Mouse (Mus musculus) cerebellum, postnatal 10 days (tissue): ENCODE measurements around the gene Gpkow.
"Not testable (repeated sequence)": the region's sequence is repeated elsewhere in the genome, so short reads cannot be mapped to it uniquely, and the experiment has no call there.

ENCODE experiments used
- DNase-seq, 2 experiments: peaks; one replicate each; pipeline ENCODE4 v3.0.0; 2021; ENCODE audit warnings: mixed read lengths in 2 of 2

Gpkow gene

DNA sequence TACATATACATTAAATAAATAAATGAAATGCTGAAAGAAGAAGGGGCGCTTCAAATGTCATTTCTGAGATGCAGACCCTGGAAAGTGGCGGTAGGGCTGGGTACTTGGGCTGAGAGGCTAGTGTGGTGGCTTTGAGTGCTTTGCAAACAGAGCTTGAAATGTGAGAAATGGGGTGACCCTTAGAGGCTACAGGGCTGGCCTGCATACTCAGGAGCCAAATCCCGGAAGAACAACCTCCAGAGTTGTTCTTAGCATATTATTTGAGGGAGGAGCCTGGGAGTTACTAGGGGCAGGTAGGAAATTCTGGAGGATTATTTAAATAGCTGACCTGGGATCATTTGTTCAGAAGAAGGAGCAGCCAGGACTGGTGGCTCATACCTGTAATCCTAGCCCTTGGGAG lies 6.4 kb upstream of the Gpkow start:
- DNase-seq = no peak

GRCm38 (mm10) chrX:7692862-7693261 lies 4.1 kb upstream of the Gpkow start:
- peak; percentile 57 to 60 for DNase-seq

DNA sequence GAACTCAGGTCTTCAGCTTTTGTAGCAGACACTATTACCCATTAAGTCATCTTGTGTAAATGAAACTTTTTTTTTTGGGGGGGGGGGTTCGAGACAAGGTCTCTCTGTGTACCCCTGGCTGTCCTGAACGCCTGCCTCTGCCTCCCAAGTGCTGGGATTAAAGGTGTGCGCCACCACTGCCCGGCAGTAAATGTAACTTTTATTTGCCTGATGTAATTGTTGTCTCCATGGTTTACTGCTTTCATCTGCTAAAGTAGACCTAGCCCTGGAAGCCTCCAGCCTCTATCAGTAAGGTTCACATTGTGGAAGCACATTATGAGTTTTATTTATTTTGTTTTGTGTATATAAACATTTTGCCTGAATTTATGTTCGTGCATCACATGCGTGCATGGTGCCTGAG lies 411 bp upstream of the Gpkow start:
- DNase-seq = peak in 1 of 2 experiments; percentile 7

- DNase-seq = not testable (repeated sequence)
These were observed 16.8 kb downstream of the Gpkow start for GRCm38 (mm10) chrX:7713764-7714134.

DNA sequence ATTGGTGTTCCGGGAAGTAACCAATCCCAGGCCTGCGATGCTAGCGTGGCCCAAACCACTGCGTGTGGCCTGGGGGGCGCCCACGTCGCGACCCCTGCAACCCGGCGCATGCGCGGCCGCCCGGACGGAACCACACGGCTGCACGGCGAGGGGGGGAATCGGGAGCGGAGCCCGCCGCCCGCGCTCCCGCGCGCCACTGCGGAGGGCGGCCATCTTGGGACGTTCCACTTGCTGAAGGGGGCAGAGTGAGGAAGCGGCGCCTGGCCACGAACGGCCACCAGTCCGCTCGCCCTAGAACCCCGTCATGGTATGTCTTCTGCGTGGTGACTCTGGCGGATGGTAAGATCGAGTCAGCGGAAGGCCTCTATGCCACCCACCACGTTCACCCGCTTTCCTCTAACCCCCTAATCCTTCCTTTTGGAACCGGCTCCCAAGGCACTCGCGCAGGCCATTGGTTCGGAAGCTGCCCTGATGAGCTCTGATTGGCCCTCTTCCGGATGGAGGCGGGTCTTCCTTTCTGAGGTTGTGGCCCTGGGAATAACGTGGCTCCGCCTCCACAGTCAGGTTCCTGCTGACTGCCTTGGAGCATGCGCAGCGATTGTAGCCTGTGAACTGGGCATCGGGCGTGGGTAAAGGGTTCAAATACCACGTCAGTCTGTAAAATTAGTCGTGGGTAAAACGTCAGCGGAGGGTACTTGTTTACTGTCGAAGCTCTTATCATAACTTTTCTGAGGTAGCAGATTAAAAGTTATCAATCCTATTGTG lies 17.4 kb downstream of the Gpkow start, which contains the start of gene Wdr45:
TSS of gene Wdr45 (plus strand) at position 199 of the 765 bp plus-strand sequence.
- DNase-seq = peak; percentile 94 to 97

- not testable (repeated sequence) for DNase-seq
These were observed 19.1 kb downstream of the Gpkow start for GRCm38 (mm10) chrX:7716058-7716457.

DNA sequence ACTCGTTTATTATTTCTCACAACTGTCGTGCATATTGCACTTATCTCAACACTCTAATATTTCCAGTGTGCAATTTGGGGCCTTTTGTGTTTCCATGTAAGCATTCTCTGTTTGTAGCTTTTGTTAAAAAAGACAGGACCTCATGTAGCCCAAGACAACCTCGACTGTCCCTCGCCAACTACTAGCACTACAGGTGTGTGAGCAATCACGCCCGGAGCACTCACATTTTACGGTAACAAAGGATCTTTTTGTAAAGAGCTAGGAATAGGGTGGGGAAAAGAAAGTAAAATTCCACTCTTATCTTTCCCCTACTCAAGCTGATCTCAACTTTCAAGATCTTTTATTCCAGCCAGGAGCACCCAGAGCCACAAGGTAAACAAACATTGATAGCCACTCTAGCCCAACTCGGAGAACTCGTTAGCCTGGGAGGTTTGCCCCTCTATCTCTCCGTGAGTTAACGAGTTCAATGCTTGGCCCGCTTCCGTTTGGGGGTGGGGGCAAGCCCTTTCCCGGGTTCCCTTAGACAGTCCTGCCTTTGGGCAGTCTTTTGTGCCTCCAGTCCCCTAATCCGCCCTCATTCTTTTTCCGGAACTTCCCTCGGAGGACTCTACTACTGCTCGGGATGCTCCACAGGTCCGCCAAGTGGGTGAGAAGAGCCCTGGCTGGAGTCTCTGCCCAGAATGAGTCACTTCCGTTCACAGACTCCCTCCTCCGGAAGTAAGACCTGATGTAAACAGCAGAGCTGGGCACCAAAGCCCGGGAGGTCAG lies 24.8 kb downstream of the Gpkow start, which contains the start of gene Gm45208:
TSS of gene Gm45208 (plus strand) at position 732 of the 768 bp plus-strand sequence.
- DNase-seq = peak; percentile 71 to 78

DNA sequence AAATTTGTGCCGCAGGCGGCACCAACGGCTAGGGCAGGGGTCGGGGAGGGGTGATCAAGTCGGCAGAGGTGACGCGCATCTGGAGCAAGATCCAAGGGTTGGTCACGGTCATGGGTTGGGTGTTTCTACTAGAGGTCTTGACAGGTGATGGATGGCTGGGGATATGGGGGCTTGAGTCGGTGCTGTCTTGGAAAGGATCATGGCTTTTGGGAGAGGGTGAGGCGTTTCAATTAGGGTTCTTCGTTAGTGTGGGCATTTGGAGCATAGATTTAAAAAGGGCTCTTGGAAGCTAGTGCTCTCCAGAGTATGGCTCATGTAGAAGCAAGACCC lies 25.3 kb downstream of the Gpkow start:
- DNase-seq = no peak

DNA sequence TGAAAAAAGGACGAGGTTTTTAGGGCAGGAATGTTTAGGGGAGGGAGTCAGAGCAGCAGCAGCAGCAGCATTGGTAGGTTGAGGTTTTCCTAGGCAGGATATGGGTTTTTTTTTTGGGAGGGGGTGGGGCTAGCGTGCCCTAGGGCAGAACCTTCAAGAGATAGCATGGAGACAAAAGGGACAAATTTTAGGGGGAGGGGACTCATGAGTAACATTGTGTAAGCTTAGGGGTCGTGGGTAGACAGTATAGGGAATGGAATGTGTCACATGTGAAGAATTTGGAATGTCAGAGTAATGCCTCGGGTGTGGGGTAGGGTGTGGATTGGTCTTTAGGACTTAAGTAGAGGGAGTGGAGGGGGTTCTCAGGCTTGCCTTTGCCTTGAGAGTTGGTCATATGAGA lies 25.8 kb downstream of the Gpkow start:
- DNase-seq = no peak

GRCm38 (mm10) chrX:7724135-7724534 lies 27.2 kb downstream of the Gpkow start:
- DNase-seq = no peak

DNA sequence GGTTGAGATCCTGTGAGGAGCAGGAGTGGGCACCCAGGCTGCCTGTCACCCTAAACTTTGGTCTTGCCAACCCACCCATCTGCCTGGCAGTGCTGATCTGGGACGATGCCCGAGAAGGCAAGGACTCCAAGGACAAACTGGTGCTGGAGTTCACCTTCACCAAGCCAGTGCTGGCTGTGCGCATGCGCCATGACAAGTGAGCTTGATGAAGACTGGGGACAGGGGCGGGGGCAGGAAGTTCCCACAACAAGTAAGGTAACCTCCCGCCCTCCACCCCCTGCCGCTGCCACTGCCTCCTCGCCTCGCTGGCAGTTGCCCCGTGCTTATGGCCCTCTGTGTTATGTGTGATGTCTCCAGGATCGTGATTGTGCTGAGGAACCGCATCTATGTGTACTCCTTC lies 28.9 kb downstream of the Gpkow start:
- no peak for DNase-seq

DNA sequence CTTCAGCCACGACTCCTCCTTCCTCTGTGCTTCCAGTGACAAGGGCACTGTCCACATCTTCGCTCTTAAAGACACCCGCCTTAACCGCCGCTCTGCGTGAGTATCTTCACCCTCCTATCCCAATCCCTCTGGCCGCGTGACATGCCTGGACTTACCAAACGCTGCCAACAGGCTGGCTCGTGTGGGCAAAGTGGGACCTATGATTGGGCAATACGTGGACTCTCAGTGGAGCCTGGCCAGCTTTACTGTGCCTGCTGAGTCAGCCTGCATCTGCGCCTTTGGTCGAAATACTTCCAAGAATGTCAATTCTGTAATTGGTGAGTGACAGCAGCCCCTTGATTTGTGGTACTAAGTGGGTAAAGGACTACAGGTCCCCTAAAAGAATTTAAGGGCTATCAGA lies 30.2 kb downstream of the Gpkow start:
- DNase-seq = no peak

DNA sequence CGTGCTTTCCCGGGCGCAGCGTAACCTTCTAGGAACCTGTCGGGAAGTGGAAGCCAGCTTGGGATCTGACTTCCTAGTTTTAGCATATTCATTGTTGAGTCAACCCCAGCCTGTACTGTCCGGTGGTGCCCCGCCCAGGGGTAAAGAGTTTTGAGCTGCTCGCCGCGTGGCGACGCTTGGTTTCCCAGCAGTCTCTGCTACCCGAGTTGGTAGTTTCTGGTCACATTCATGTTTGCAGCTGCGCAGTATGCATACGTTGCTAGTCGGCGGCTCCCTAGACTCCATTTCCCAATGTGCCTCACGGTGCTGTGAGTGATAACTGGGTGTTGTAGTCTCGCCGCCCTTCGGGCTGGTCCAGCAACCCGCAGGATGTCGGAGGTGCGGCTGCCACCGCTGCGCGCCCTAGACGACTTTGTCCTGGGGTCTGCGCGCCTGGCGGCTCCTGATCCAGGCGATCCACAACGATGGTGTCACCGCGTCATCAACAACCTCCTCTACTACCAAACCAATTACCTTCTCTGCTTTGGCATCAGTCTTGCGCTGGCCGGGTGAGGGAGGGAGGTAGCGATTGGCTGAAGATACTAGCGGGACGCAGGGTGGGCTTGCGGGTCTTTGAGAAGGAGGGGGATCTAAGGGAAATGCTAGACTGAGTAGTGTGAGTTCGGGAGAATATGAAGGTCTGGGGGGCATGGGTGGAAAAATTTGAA lies 31.4 kb downstream of the Gpkow start, which contains the start of gene Praf2:
TSS of gene Praf2 (plus strand) at position 225 of the 707 bp plus-strand sequence.
- peak; percentile 79 to 83 for DNase-seq

DNA sequence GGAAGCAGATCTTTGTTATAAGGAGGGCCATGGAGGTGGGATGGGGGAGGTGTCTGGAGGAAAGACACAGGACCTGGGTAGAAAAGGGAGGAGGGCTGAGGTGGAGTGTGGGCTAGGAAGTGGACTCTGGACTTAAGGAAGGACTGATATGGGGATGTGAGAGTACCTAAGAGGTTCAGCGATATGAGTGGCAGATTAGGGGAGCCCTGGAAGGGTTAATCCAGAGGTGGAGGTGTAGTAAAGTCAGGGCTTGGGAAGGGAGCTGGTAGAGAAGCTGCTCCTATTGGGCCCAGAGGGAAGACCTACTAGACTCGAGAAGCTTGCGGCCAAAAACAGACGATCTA lies 32.0 kb downstream of the Gpkow start:
- DNase-seq = no peak

DNA sequence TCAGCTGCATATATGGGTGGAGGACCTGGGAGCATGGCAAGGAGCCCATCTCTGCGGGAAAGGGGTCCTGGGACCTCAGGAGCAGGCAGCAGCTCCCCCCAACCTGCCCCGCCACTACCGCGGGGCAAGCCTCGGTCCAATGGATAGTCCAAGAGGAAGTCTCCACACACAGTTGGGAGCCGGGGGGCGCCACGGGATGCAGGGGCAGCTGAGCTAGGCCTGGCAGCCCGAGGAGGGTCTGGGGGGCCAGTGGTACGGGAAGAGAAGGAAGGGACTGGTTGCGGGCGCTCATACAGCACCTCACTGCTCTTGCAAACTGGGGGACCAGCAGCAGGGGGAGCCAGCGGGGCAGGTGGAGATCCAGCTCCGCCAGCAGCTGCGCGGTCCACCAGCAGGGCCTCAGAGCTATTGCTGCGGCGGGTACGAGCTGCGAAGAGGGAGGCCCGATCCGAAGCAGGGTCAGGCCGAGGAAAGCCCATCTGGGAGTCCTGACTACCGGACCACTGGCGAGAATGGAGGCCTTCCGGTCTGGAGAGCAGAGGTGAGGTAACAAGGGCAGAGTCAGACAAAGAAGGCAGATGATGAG lies 36.7 kb downstream of the Gpkow start:
- peak; percentile 81 for DNase-seq

DNA sequence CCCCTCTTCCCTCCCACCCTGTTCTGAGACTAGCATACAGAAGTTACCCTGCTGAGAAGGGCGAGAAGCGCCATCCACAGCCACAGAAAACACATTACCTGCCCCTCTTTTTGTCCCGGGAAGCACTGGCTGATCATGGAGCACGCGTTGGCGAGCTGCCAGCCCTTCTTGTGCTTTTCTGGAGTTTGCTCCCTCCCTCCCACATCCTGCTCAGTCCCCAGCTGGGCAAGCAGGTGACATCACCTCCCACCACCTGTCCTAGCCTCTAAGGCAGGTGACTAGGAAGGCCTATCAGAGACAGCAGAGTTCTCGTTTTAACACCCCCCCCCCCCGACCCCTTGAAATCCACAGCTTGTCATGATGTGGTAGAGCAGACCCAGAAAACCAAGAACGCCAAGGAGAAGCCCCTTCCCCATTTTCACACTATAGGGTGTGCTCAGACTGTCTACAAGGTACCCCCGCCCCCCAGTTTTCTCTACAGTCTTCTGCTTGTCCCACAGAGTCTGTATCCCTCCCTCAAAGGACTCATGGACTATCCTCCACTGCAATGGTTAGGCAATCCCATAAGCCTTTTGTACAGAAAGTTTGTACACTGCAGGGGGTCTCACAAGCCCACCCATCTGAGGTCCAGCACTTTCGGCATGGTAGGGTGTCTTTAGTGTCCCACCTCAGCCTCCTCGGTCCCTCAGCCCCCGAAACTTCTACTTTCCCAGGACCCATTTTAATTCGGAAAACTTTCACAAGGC lies 42.6 kb downstream of the Gpkow start:
- peak; percentile 79 to 85 for DNase-seq

DNA sequence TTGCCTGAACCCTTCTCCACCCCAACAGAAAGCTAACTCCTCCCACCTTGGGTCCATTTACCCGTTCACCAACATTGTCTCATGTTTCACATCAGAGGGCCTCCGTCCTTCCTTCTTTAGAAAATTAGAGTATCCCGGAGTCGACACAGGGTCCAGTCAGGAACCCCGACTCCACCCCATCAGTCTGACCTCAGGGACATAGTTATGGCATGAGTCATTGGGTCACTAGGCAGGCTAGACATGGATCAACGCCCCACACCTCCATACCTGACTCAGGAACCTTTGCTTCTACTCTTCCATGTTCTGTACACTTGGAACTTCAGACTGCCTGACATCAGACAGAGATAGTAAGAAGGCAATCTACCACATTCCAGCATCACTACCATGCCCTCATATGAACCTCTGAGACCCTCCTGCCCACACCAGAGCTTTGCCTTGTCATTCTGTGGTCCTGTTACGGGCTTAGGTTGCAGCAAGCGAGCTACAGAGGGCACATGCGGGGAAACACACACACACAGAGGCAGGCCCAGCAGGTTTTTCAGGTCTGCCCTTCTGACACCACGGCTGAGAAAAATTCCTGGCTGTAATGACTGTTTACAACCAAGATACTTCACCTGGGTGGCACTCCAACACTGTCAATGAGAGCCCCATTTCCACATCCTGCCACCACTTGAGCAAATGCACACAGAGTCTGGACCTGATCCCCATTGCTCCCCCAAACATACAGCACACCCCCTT lies 43.3 kb downstream of the Gpkow start:
- no peak for DNase-seq

- no peak for DNase-seq
These were observed 44.2 kb downstream of the Gpkow start for GRCm38 (mm10) chrX:7741103-7741502.

- no peak for DNase-seq
These were observed 46.5 kb downstream of the Gpkow start for GRCm38 (mm10) chrX:7743470-7743869.

GRCm38 (mm10) chrX:7744940-7745339 lies 48.0 kb downstream of the Gpkow start:
- no peak for DNase-seq

GRCm38 (mm10) chrX:7745429-7745828 lies 48.5 kb downstream of the Gpkow start:
- DNase-seq = no peak
